Mouse (Mus musculus): ENCODE results near the gene Cks1b. TPM values are rescaled to one million over a fixed set of nuclear protein-coding genes. Genes with fewer than 3 reads are reported as not detected.

Gene Cks1b
- polyA plus RNA-seq, 1 experiment from 2014 or later, result 269 TPM

DNA sequence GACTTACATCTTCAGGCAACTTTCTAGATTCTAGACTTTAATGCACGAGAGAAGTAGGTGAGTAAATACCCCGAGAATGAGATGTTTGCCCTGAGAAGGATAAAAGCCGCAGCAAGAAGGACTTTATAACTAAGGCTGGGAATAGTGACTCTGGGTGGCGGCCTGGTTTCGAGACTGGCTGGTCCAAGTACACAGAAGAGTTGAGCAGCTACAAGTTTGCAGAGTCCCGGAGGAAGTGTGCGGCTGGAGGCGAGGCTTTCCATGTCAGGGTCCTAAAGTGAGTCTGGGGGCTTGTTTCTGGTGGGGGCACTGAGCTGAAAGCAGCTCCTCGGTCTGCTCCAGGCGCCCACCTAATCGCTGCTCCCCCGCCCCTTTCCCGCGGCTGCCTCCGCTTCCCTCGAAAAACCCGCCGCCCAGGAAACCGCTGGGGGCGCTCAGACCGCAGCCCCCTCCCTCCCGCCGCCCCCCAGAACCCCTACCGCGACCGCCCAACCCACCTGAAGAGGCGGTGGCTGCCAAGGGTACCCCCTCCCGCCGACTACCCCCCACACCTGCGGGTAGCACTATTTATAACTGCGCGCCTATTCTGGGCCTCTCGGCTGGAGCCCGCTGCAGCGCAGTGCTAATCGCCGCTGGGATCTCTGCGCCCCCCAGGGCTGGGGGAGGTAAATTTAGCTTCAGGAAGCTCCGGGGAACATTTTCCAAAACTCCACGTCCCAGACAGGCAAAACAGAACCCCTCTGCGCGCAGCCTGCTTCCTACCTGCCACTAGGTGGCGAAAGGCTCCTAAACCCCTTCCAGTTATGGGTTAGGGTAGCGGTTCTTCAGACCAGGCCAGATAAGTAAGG is 22.2 kb downstream of the Cks1b start:
- ATAC-seq (no peak), DNase-seq (ENCODE audit: low spot score) (peak; percentile 83)
- Histone ChIP-seq H3K4me2 (ENCODE audit: low read length) (peak overlapping the region; percentile 99), H3K9me3 (replicated peaks; ENCODE audit: control insufficient read depth, low read length) (no peaks in the 10 kb centered on the region), H3K4me1 (ENCODE audit: control insufficient read depth, insufficient read depth, low read length) (peaks cover 38% of the 10 kb centered on the region), H3K27ac (ENCODE audit: low read depth, low read length) (no peak overlapping the region), H3K36me3 (ENCODE audit: control insufficient read depth, insufficient read depth, low read length) (peaks cover under 1% of the 10 kb centered on the region; the same call in 1 of the 2 replicates), H3K4me3 (ENCODE audit: low read depth, low read length) (peak overlapping the region; percentile 37), H3K9ac (ENCODE audit: low read length) (peak overlapping the region; percentile 61), H3K27me3 (replicated peaks; ENCODE audit: control insufficient read depth, insufficient read depth, low read length) (peaks cover 18% of the 10 kb centered on the region)
- WGBS, result 1% methylated on average over 44 of the region's 44 CpGs

DNA sequence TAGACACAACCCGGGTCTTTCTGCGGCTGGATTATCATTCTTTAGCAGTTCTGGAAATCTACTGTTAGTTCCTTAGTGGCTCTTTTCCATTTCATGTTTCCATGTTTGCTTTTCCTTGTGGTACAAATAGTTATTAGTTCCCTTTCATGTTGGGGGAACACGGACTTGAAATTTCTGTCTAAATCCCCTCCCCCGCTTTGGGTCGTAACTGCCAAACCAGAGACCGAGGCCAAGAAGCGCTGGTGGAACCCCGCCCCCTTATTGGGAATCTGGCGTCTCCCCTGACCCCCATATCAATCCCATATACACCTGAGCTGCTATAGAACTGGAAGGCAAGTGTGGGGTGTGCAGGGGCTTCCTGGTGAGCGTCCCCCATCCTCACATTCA is 22.8 kb downstream of the Cks1b start:
- Histone ChIP-seq H3K36me3 (ENCODE audit: control insufficient read depth, insufficient read depth, low read length) (no peaks in the 10 kb centered on the region), H3K9ac (ENCODE audit: low read length) (no peak overlapping the region), H3K4me2 (ENCODE audit: low read length) (peak overlapping the region; percentile 99), H3K27me3 (replicated peaks; ENCODE audit: control insufficient read depth, insufficient read depth, low read length) (peaks cover 18% of the 10 kb centered on the region), H3K27ac (ENCODE audit: low read depth, low read length) (no peak overlapping the region), H3K4me1 (ENCODE audit: control insufficient read depth, insufficient read depth, low read length) (peaks cover 44% of the 10 kb centered on the region), H3K9me3 (replicated peaks; ENCODE audit: control insufficient read depth, low read length) (no peaks in the 10 kb centered on the region), H3K4me3 (ENCODE audit: low read depth, low read length) (peak overlapping the region; percentile 37)
- DNase-seq (ENCODE audit: low spot score), result no peak
- ATAC-seq, result no peak
- WGBS, result 4% methylated on average over 10 of the region's 10 CpGs

DNA sequence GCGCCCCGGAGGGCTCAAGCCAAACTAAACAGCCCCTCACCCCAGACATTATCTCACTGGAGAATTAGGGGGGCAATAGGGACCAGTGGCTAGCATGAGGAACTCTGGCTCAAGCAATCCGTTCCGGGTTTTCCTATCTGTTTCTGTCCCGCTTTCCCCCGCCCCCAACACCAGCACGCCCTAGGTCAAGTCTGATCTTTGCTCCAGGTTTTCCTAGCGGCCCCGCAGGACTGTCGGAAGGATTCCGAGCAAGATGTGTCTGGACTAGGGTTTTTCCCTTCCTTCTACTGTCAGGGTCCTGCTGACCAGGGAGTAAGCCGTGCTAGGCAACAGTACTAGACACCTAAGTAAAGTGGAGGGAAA is 23.3 kb downstream of the Cks1b start:
- no peaks in the 10 kb centered on the region for H3K36me3 ChIP-seq (ENCODE audit: control insufficient read depth, insufficient read depth, low read length)
- peak; percentile 82 for DNase-seq (ENCODE audit: low spot score)
- H3K4me2 ChIP-seq (ENCODE audit: low read length), result peak overlapping the region; percentile 99
- H3K9me3 ChIP-seq (replicated peaks; ENCODE audit: control insufficient read depth, low read length), result no peaks in the 10 kb centered on the region
- peaks cover 44% of the 10 kb centered on the region for H3K4me1 ChIP-seq (ENCODE audit: control insufficient read depth, insufficient read depth, low read length)
- H3K9ac ChIP-seq (ENCODE audit: low read length), result peak overlapping the region; percentile 51
- H3K27me3 ChIP-seq (replicated peaks; ENCODE audit: control insufficient read depth, insufficient read depth, low read length), result peaks cover 18% of the 10 kb centered on the region
- no peak overlapping the region; the same call in 1 of the 2 replicates for H3K27ac ChIP-seq (ENCODE audit: low read depth, low read length)
- peak overlapping the region; percentile 36 for H3K4me3 ChIP-seq (ENCODE audit: low read depth, low read length)
- under 1% methylated on average over 10 of the region's 12 CpGs for WGBS
- ATAC-seq, result no peak

DNA sequence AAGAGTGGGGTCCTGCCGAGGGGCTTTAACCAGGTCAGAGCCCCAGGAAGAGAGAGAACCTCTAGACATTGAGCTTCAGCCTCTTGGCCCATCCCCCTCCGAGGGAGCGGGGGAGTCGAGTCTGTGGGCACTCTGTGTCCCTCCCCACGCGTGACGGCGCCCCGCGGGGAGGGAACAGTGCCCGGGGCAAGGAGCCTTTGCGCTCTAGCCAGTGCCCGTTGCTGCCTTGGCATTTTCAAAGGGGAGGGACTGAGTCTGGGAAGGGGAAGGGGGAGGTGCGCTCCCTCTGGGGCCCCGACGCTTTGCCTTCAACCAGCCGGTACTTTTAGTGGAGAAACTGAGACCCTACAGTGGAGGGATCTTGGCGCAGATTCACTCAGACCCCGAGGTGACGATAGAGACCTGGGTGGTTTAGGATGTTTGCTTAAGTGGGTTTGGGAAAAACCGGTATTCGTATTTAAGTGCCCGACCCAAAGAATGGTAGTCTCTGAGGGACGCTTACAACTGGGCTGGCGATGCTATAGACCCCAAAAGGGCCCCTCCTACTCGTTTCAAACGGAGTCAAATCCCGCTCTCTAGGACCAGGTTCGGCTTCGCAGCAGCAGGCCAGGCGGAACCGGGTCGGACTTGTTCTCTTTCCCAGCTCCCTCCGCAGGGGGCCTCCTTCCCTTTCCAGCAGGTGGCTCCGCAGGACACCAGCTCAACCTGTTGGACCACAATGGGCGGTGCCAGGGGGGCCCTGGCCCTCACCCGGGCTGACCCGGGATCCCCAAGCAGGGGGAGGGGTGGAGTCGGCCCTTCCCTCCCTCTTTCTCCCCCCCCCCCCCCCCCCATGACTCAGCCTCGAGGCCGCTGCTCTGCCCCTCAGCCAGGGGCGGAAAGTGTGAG is 23.9 kb downstream of the Cks1b start, which contains the start of gene Zbtb7b:
Zbtb7b (minus strand) TSS at position 771 of the 888 bp plus-strand sequence.
- peak within 1 kb of the TSS; percentile 51 for H3K9ac ChIP-seq (ENCODE audit: low read length)
- under 1% methylated on average over 39 of the region's 42 CpGs for WGBS
- H3K9me3 ChIP-seq (replicated peaks; ENCODE audit: control insufficient read depth, low read length), result no peaks in the 10 kb centered on the region
- H3K4me2 ChIP-seq (ENCODE audit: low read length), result peak within 1 kb of the TSS; percentile 99
- DNase-seq (ENCODE audit: low spot score), result peak; percentile 65
- peaks cover 44% of the 10 kb centered on the region for H3K4me1 ChIP-seq (ENCODE audit: control insufficient read depth, insufficient read depth, low read length)
- peaks cover 18% of the 10 kb centered on the region for H3K27me3 ChIP-seq (replicated peaks; ENCODE audit: control insufficient read depth, insufficient read depth, low read length)
- peak within 1 kb of the TSS; percentile 49; the same call in 1 of the 2 replicates for H3K27ac ChIP-seq (ENCODE audit: low read depth, low read length)
- ATAC-seq, result peak; percentile 54
- H3K4me3 ChIP-seq (ENCODE audit: low read depth, low read length), result peak within 1 kb of the TSS; percentile 37
- no peaks in the 10 kb centered on the region for H3K36me3 ChIP-seq (ENCODE audit: control insufficient read depth, insufficient read depth, low read length)

DNA sequence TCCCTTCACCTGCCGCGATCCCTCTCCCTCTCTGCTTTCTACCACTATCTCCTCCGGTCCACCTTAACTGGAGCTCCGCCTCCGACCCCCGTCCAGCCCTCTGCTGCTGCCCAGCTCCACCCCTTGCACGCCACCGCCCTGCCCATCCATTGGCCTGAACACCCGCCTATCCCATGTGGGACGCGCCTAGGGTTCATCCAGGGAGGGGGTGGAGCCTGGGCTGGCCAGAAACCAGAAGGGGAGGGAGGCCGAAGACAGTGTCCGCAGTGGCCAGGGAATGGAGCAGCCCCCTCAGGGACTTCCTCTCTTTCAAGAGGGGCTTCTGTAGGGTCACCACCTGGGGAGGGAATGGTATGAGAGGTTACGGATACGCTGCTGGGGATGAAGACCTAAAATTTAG is 24.6 kb downstream of the Cks1b start:
- 0% methylated on average over 15 of the region's 15 CpGs for whole genome bisulfite sequencing
- peak overlapping the region; percentile 51 for H3K9ac ChIP-seq (ENCODE audit: low read length)
- peak overlapping the region; percentile 49; the same call in 1 of the 2 replicates for H3K27ac ChIP-seq (ENCODE audit: low read depth, low read length)

DNA sequence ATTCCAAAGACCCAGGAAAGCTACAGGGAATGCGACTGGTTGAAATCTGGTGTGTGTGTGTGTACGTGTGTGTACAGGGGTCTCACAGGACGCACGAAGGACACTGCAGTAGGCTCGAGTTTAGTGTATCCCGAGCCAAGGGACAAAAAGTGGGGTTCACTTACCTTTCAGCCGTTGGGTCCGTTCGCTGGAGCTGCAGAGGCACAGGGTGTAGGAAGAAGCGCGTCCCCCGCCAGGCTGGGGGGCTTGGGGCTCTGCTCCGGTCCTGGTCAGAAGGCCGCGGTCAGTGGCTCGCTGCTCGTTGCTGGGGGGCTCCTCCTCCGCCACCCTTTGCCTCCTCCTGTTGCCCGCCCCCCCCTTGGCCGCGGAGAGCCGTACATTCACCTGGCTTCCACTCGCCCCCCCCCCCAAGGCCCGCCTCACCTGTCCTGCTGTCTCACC is 25.3 kb downstream of the Cks1b start:
- 1% methylated on average over 22 of the region's 24 CpGs for WGBS
- DNase-seq (ENCODE audit: low spot score), result no peak
- H3K27me3 ChIP-seq (replicated peaks; ENCODE audit: control insufficient read depth, insufficient read depth, low read length), result peaks cover 18% of the 10 kb centered on the region
- no peak overlapping the region for H3K27ac ChIP-seq (ENCODE audit: low read depth, low read length)
- ATAC-seq, result no peak
- H3K9ac ChIP-seq (ENCODE audit: low read length), result peak overlapping the region; percentile 66; the same call in 1 of the 2 replicates
- peak overlapping the region; percentile 99 for H3K4me2 ChIP-seq (ENCODE audit: low read length)
- H3K4me1 ChIP-seq (ENCODE audit: control insufficient read depth, insufficient read depth, low read length), result peaks cover 44% of the 10 kb centered on the region
- H3K9me3 ChIP-seq (replicated peaks; ENCODE audit: control insufficient read depth, low read length), result no peaks in the 10 kb centered on the region
- H3K4me3 ChIP-seq (ENCODE audit: low read depth, low read length), result peak overlapping the region; percentile 36
- H3K36me3 ChIP-seq (ENCODE audit: control insufficient read depth, insufficient read depth, low read length), result no peaks in the 10 kb centered on the region

More for the DNA sequence above, 24.6 kb downstream of the Cks1b start:
- Histone ChIP-seq H3K4me3 (ENCODE audit: low read depth, low read length) (peak overlapping the region; percentile 36), H3K4me1 (ENCODE audit: control insufficient read depth, insufficient read depth, low read length) (peaks cover 44% of the 10 kb centered on the region), H3K9me3 (replicated peaks; ENCODE audit: control insufficient read depth, low read length) (no peaks in the 10 kb centered on the region), H3K4me2 (ENCODE audit: low read length) (peak overlapping the region; percentile 99), H3K27me3 (replicated peaks; ENCODE audit: control insufficient read depth, insufficient read depth, low read length) (peaks cover 18% of the 10 kb centered on the region), H3K36me3 (ENCODE audit: control insufficient read depth, insufficient read depth, low read length) (no peaks in the 10 kb centered on the region)
- DNase-seq (ENCODE audit: low spot score) (peak; percentile 96), ATAC-seq (peak; percentile 92)

DNA sequence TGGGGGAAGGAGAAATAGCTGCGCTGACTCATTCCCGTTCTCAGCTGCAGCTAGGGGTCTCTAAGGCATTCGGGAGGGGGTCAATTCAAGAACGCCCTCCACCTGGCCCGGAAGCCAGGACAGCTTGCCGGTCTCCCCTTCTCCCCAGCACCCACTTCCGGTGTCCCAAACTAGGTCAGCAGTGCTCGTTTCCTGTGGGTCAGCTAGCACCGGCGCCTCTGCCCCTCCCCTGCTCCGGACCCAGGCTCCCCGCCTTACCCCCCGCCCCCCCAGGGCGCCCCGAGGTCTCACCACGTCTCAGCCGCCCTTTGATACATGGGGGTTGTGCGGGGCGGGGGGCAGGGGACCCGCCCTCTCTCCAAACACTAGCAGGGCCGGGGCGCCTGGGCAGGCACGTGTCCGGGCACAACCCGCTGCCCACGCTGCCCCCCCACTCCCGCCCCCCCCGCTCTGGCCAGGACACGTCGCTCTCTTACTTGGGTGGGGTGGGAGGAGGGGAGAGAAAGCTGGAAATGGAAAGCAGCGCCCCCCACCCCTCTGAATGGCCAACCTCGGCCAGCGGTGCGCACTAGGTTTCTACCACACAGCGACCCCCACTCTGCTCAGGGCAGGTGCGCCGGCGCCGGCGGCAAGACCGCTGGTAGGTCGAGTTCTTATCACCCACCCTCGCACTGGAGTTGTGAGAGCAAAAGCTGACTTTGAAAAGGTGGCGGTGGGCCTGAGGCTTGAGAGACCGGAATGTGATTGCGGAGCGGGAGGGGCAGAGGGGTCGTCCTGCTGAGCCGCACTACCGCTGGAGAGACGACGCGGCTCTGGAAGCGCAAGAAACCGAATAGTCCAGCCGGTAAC is 26.3 kb downstream of the Cks1b start:
- no peaks in the 10 kb centered on the region for H3K9me3 ChIP-seq (replicated peaks; ENCODE audit: control insufficient read depth, low read length)
- peak overlapping the region; percentile 99 for H3K4me2 ChIP-seq (ENCODE audit: low read length)
- DNase-seq (ENCODE audit: low spot score), result peak; percentile 33
- WGBS, result under 1% methylated on average over 56 of the region's 56 CpGs
- no peak for ATAC-seq
- peak overlapping the region; percentile 36 for H3K4me3 ChIP-seq (ENCODE audit: low read depth, low read length)
- H3K27me3 ChIP-seq (replicated peaks; ENCODE audit: control insufficient read depth, insufficient read depth, low read length), result peaks cover 18% of the 10 kb centered on the region
- peaks cover 44% of the 10 kb centered on the region for H3K4me1 ChIP-seq (ENCODE audit: control insufficient read depth, insufficient read depth, low read length)
- no peaks in the 10 kb centered on the region for H3K36me3 ChIP-seq (ENCODE audit: control insufficient read depth, insufficient read depth, low read length)
- peak overlapping the region; percentile 66 for H3K9ac ChIP-seq (ENCODE audit: low read length)
- no peak overlapping the region for H3K27ac ChIP-seq (ENCODE audit: low read depth, low read length)

All from forebrain, embryonic 14.5 days (tissue).